Mouse (Mus musculus): ENCODE measurements around the gene Nav2. TPM values are rescaled to one million over a fixed set of nuclear protein-coding genes. Genes with fewer than 3 reads are reported as not detected.
A peak's percentile ranks its signal among the peaks of the same experiment; 100 is the strongest.

The Nav2 gene
- total and polyA plus RNA-seq, 3 experiments = 2.0 to 2.7 TPM; not detected in 1

DNA sequence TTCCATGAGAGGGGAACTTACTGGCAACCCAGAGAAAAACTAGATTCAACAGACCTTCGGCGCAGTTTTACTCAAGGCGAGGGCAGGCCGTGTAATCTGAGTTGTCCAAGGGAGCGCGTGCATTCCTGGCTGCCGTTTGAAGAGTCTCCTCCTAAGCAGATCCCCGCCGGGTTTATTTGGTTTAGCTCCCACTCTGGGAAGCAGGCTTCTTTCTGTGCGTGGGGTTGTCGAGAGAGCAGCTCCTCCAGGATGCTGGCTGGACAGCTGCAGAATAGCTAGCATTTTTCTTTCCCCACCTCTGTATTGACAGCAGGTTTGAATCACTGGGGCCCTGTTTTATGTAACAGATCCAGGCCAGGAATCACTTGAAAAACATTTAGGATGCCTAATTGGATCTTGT, 529.4 kb downstream of the Nav2 start:
- Histone ChIP-seq H3K36me3 (ENCODE audit: control insufficient read depth in 1 of 2, insufficient read depth in 2 of 2, low read length in 2 of 2) (no peaks in the 10 kb centered on the region), H3K4me1 (ENCODE audit: control insufficient read depth in 1 of 2, insufficient read depth in 2 of 2, low read length in 2 of 2) (no peaks in the 10 kb centered on the region), H3K9ac (ENCODE audit: control insufficient read depth, low read depth, low read length, poor library complexity, severe bottlenecking) (no peak overlapping the region), H3K9me3 (replicated peaks; ENCODE audit: insufficient read depth, low read length) (no peaks in the 10 kb centered on the region), H3K27me3 (ENCODE audit: control insufficient read depth in 1 of 2, insufficient read depth in 2 of 2, low read length in 2 of 2) (no peaks in the 10 kb centered on the region), H3K4me3 (ENCODE audit: control insufficient read depth in 1 of 2, insufficient read depth in 1 of 2, low read depth in 2 of 2, low read length in 2 of 2) (no peak overlapping the region), H3K79me2 (ENCODE audit: control insufficient read depth, insufficient read depth, low read length, poor library complexity) (no peaks in the 10 kb centered on the region), H3K27ac (ENCODE audit: control insufficient read depth, low read depth, low read length) (no peak overlapping the region)
- DNase-seq (ENCODE audit: low read depth, low spot score) = no peak
- no peak for TF ChIP-seq KAT2A (conservative IDR thresholded peaks at IDR 0.05; ENCODE audit: low read depth, low read length)
- no peak for TF ChIP-seq CTCF (IDR thresholded peaks at IDR 0.05 in 2 of 3, conservative IDR thresholded peaks at IDR 0.05 in 1 of 3; ENCODE audit: control insufficient read depth in 1 of 3, insufficient read depth in 1 of 3, low read depth in 2 of 3, low read length in 3 of 3, poor library complexity in 1 of 3, severe bottlenecking in 1 of 3)
- no peak for TF ChIP-seq NRF1 (IDR thresholded peaks at IDR 0.05; ENCODE audit: insufficient read depth, low read depth, low read length, poor library complexity, severe bottlenecking)
- TF ChIP-seq SIN3A (IDR thresholded peaks at IDR 0.05; ENCODE audit: low read length) = no peak
- no peak for TF ChIP-seq USF2 (IDR thresholded peaks at IDR 0.05; ENCODE audit: borderline replicate concordance in 1 of 2, insufficient read depth in 1 of 2, low read depth in 1 of 2, low read length in 2 of 2)
- TF ChIP-seq USF1 (IDR thresholded peaks at IDR 0.05; ENCODE audit: low read depth, low read length) = no peak
- TF ChIP-seq JUND (IDR thresholded peaks at IDR 0.05; ENCODE audit: low read depth, low read length) = no peak
- TF ChIP-seq MEF2A (IDR thresholded peaks at IDR 0.05; ENCODE audit: extremely low read depth, insufficient replicate concordance, low read depth, low read length, poor library complexity, severe bottlenecking) = no peak
- TF ChIP-seq POLR2AphosphoS2 (IDR thresholded peaks at IDR 0.05; ENCODE audit: low read length) = no peak
- no peak for TF ChIP-seq MAX (IDR thresholded peaks at IDR 0.05; ENCODE audit: low read length)
- TF ChIP-seq MYB (IDR thresholded peaks at IDR 0.05; ENCODE audit: low read depth, low read length) = no peak
- no peak for TF ChIP-seq UBTF (IDR thresholded peaks at IDR 0.05; ENCODE audit: borderline replicate concordance, insufficient read depth, low read depth, low read length)
- TF ChIP-seq NELFE (IDR thresholded peaks at IDR 0.05; ENCODE audit: low read depth, low read length) = no peak
- no peak for TF ChIP-seq GABPA (IDR thresholded peaks at IDR 0.05; ENCODE audit: low read depth, low read length)

DNA sequence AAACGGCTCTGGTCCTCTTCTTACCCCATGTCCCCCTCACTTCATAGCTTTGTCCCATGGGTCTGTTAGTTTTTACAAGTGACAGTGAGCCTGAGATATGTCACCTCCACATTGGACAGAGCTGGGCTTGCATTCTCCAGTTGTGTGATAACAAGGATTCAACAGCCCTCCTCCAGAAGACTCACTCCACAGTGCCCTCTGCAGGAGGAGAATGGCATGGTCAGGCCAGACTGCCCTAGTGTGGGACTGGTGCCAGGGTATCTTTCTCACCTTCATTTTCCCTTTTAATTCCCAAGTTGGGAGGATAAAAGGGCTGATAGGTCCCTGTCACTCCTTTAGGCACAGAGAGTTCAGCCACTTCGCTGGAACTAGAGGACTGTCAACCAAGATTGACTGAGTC, 530.6 kb downstream of the Nav2 start:
- peak; percentile 61 for DNase-seq (ENCODE audit: low read depth, low spot score)
- TF ChIP-seq CHD2 (IDR thresholded peaks at IDR 0.05; ENCODE audit: low read length) (no peak), TBP (IDR thresholded peaks at IDR 0.05; ENCODE audit: low read depth, low read length) (no peak), HCFC1 (IDR thresholded peaks at IDR 0.05; ENCODE audit: low read depth, low read length) (no peak), GABPA (IDR thresholded peaks at IDR 0.05; ENCODE audit: low read depth, low read length) (no peak), MAFK (IDR thresholded peaks at IDR 0.05; ENCODE audit: borderline replicate concordance, low read depth, low read length) (no peak), POLR2A (IDR thresholded peaks at IDR 0.05; ENCODE audit: control insufficient read depth in 1 of 2, insufficient read depth in 1 of 2, low read depth in 1 of 2, low read length in 2 of 2, poor library complexity in 1 of 2) (no peak), UBTF (IDR thresholded peaks at IDR 0.05; ENCODE audit: borderline replicate concordance, insufficient read depth, low read depth, low read length) (no peak), E2F4 (IDR thresholded peaks at IDR 0.05; ENCODE audit: borderline replicate concordance, low read depth, low read length) (no peak), RAD21 (IDR thresholded peaks at IDR 0.05; ENCODE audit: low read depth, low read length) (peak; percentile 49), TAL1 (IDR thresholded peaks at IDR 0.05; ENCODE audit: low read length) (no peak), ZC3H11A (IDR thresholded peaks at IDR 0.05; ENCODE audit: low read depth, low read length) (no peak), ETS1 (IDR thresholded peaks at IDR 0.05; ENCODE audit: low read depth, low read length) (no peak), KAT2A (conservative IDR thresholded peaks at IDR 0.05; ENCODE audit: low read depth, low read length) (no peak), NELFE (IDR thresholded peaks at IDR 0.05; ENCODE audit: low read depth, low read length) (no peak), CTCF (IDR thresholded peaks at IDR 0.05 in 2 of 3, conservative IDR thresholded peaks at IDR 0.05 in 1 of 3; ENCODE audit: control insufficient read depth in 1 of 3, insufficient read depth in 1 of 3, low read depth in 2 of 3, low read length in 3 of 3, poor library complexity in 1 of 3, severe bottlenecking in 1 of 3) (peak; percentile 79 to 92 (median 80)), POLR2AphosphoS5 (IDR thresholded peaks at IDR 0.05; ENCODE audit: borderline replicate concordance, low read depth, low read length) (no peak), MYB (IDR thresholded peaks at IDR 0.05; ENCODE audit: low read depth, low read length) (no peak), NRF1 (IDR thresholded peaks at IDR 0.05; ENCODE audit: insufficient read depth, low read depth, low read length, poor library complexity, severe bottlenecking) (no peak), SMC3 (IDR thresholded peaks at IDR 0.05; ENCODE audit: low read depth, low read length) (peak; percentile 74), GATA1 (IDR thresholded peaks at IDR 0.05; ENCODE audit: low read depth, low read length) (no peak), MYC (IDR thresholded peaks at IDR 0.05; ENCODE audit: low read depth, low read length) (no peak), ZMIZ1 (IDR thresholded peaks at IDR 0.05; ENCODE audit: low read depth, low read length) (no peak), ELF1 (IDR thresholded peaks at IDR 0.05; ENCODE audit: low read depth, low read length) (no peak), ZNF384 (IDR thresholded peaks at IDR 0.05; ENCODE audit: low read depth, low read length) (no peak)

More for the DNA sequence above, 530.6 kb downstream of the Nav2 start:
- Histone ChIP-seq H3K36me3 (ENCODE audit: control insufficient read depth in 1 of 2, insufficient read depth in 2 of 2, low read length in 2 of 2) (no peaks in the 10 kb centered on the region), H3K9me3 (replicated peaks; ENCODE audit: insufficient read depth, low read length) (no peaks in the 10 kb centered on the region), H3K9ac (ENCODE audit: control insufficient read depth, low read depth, low read length, poor library complexity, severe bottlenecking) (no peak overlapping the region), H3K27me3 (ENCODE audit: control insufficient read depth in 1 of 2, insufficient read depth in 2 of 2, low read length in 2 of 2) (no peaks in the 10 kb centered on the region), H3K4me1 (ENCODE audit: control insufficient read depth in 1 of 2, insufficient read depth in 2 of 2, low read length in 2 of 2) (no peaks in the 10 kb centered on the region), H3K4me3 (ENCODE audit: control insufficient read depth in 1 of 2, insufficient read depth in 1 of 2, low read depth in 2 of 2, low read length in 2 of 2) (no peak overlapping the region), H3K79me2 (ENCODE audit: control insufficient read depth, insufficient read depth, low read length, poor library complexity) (no peaks in the 10 kb centered on the region), H3K27ac (ENCODE audit: control insufficient read depth, low read depth, low read length) (no peak overlapping the region)

Measured in MEL (cell line).